Mouse (Mus musculus) megakaryocyte-erythroid progenitor cell, adult 5-6 weeks (primary cell): ENCODE data around the gene Tead4. TPM values are rescaled to one million over a fixed set of nuclear protein-coding genes. Genes with fewer than 3 reads are reported as not detected.
A peak's percentile ranks its signal among the peaks of the same experiment; 100 is the strongest.

Experiments
- ATAC-seq: replicated peaks from 2 replicates; pipeline ENCODE4 v1.8.0; 2016; ENCODE audit warnings: mild to moderate bottlenecking, inconsistent platforms; ENCODE audit not compliant: severe bottlenecking, poor library complexity, low FRiP score, low TSS enrichment
- total RNA-seq, 2 experiments: library from RNA; stranded (forward) in 1 of 2; stranded (reverse) in 1 of 2; fragments of 200-1000, 215-1000 nt in 1 of 2; fragments of >200 nt in 1 of 2; fragmentation: Nextera tagmentation in 1 of 2; gene quantifications; 2 replicates each; pipeline ENCODE4 v1.2.3; 2014 to 2017

Tead4 gene
- total RNA-seq, 2 experiments from 2014 or later: not detected

DNA sequence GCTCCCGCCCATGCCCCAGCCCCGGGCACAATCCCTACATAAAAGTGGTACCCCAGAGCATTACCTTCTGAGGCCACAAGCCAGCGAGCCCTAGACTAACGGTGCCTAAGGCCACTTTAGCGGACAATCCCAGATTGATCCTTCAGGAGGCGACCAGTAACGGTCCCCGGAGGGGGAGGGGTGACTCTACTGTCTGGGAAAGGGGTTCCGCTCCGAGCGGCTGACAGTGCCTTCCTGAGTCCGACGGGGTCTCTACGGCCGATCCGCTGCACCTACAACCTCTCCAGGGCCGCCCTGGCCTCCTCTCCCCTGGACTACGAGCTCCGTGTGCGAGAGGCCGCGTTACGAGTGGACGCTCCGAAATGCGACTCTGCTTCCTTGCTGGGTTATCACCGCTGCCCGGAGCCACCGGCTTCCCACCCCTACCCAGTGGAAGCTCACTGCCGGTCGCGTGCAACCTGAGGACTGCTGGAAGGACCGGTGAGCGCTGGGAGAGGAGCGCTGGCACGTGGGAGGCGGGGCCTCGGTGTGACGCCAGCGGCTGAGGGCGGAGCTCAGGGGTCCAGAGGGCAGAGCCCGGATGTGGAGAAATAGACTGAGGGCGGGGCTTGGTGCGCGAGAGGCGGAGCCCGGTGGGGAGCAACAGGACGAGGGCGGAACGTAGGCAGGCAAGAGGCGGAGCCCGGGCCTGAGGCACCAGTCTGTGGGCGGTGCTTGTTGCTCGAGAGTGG is 100.3 kb downstream of the Tead4 start:
- ATAC-seq: peak; percentile 100

GRCm38 (mm10) chr6:128183521-128183920 is 117.1 kb downstream of the Tead4 start:
- no peak for ATAC-seq

GRCm38 (mm10) chr6:128181176-128181575 is 119.4 kb downstream of the Tead4 start:
- no peak for ATAC-seq

DNA sequence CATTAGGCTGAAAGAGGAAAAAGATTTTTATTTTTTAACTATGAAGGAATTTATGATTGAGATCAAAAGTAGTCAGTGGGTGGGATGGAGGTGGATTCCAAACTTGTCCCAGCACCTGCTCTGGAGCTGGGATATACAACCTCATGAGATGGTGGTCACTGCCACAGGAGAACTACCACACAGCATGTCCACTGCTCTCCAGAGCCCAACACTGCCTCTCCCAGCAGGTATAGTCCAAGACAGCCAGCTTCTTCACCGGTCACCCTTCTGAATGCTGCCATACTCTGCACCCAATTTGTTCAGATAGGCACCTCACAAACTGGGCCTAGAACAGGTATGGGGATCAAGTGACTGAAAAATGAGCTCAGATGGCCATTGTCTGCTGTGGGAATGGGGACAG is 121.0 kb downstream of the Tead4 start:
- ATAC-seq: no peak

GRCm38 (mm10) chr6:128179247-128179646 is 121.4 kb downstream of the Tead4 start:
- no peak for ATAC-seq

DNA sequence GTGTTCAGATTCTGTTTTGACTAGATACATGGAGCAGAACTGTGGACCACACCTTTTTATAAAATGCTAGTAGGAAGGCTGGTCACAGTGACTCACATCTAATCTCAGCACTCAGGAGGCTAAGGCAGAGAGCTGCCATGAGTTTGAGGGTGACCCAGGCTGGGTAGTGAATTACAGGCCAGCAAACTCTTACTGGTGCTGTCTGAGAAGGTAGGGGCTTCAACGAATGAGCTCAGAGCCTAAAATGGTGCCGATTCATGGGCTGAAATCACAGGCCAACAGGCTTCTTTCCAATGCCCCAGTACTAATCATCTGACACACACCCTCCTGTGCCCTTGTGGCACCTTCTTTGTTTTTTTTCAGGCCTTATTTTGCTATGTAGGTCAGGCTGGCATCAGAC is 121.9 kb downstream of the Tead4 start:
- ATAC-seq: no peak

Other genes with a start within 250 kb of the Tead4 start
- gene Tspan9, start 157.2 kb downstream of the Tead4 start, total RNA-seq (2014; fragmentation: Nextera tagmentation): 0.22 TPM in 1 of 2 replicates, not detected in the other
- gene Tspan9, start 157.2 kb downstream of the Tead4 start, total RNA-seq (2017): 0.19 TPM in 1 of 2 replicates, not detected in the other
- 0.33 and 2.6 TPM in 2 replicates for gene Tulp3, start 55.0 kb upstream of the Tead4 start, total RNA-seq (2014; fragmentation: Nextera tagmentation)
- gene Tulp3, start 55.0 kb upstream of the Tead4 start, total RNA-seq (2017): 0.47 and 8.3 TPM in 2 replicates
- gene Rhno1, start 62.1 kb upstream of the Tead4 start, total RNA-seq (2014; fragmentation: Nextera tagmentation): 82.4 and 109 TPM in 2 replicates
- 53.5 and 57.2 TPM in 2 replicates for gene Rhno1, start 62.1 kb upstream of the Tead4 start, total RNA-seq (2017)
- 60.1 and 63.2 TPM in 2 replicates for gene Foxm1, start 62.1 kb upstream of the Tead4 start, total RNA-seq (2014; fragmentation: Nextera tagmentation)
- 5.8 and 6.7 TPM in 2 replicates for gene Foxm1, start 62.1 kb upstream of the Tead4 start, total RNA-seq (2017)
- gene Tex52, start 74.6 kb upstream of the Tead4 start, total RNA-seq (2014; fragmentation: Nextera tagmentation): 0.87 TPM in 1 of 2 replicates, not detected in the other
- gene Tex52, start 74.6 kb upstream of the Tead4 start, total RNA-seq (2017): 1.3 TPM in 1 of 2 replicates, not detected in the other
- gene Gm44596, start 74.7 kb upstream of the Tead4 start, total RNA-seq (2014; fragmentation: Nextera tagmentation): not detected in 2 replicates
- not detected in 2 replicates for gene Gm44596, start 74.7 kb upstream of the Tead4 start, total RNA-seq (2017)
- not detected in 2 replicates for gene Nrip2, start 98.5 kb upstream of the Tead4 start, total RNA-seq (2014; fragmentation: Nextera tagmentation)
- gene Nrip2, start 98.5 kb upstream of the Tead4 start, total RNA-seq (2017): not detected in 2 replicates
- 39.1 and 52.6 TPM in 2 replicates for gene Itfg2, start 124.1 kb upstream of the Tead4 start, total RNA-seq (2014; fragmentation: Nextera tagmentation)
- 19.3 and 24.7 TPM in 2 replicates for gene Itfg2, start 124.1 kb upstream of the Tead4 start, total RNA-seq (2017)
- gene Fkbp4, start 137.9 kb upstream of the Tead4 start, total RNA-seq (2014; fragmentation: Nextera tagmentation): 234 and 279 TPM in 2 replicates
- 419 and 525 TPM in 2 replicates for gene Fkbp4, start 137.9 kb upstream of the Tead4 start, total RNA-seq (2017)
- not detected in 2 replicates for gene Pzp, start 225.9 kb upstream of the Tead4 start, total RNA-seq (2014; fragmentation: Nextera tagmentation)
- gene Pzp, start 225.9 kb upstream of the Tead4 start, total RNA-seq (2017): not detected in 2 replicates